Mouse (Mus musculus): ENCODE measurements around the gene Mef2a. TPM values are rescaled to one million over a fixed set of nuclear protein-coding genes. Genes with fewer than 3 reads are reported as not detected.

Mef2a gene
- polyA plus RNA-seq, 1 experiment from 2014 or later, result 24.1 TPM

- ATAC-seq (ENCODE audit: low FRiP score) (no peak), DNase-seq (ENCODE audit: low spot score, missing footprints) (no peak)
- no peaks in the 10 kb centered on the region for H3K36me3 ChIP-seq (ENCODE audit: control insufficient read depth, insufficient read depth, low read length)
- no peaks in the 10 kb centered on the region for H3K9me3 ChIP-seq (ENCODE audit: control insufficient read depth, low read length)
- H3K27ac ChIP-seq (ENCODE audit: low read depth, low read length), result no peak overlapping the region
- 2% methylated on average over 4 of the region's 4 CpGs for WGBS
- no peaks in the 10 kb centered on the region for H3K4me1 ChIP-seq (ENCODE audit: control insufficient read depth, insufficient read depth, low read length)
- H3K4me3 ChIP-seq (ENCODE audit: low read depth, low read length), result no peak overlapping the region
- H3K27me3 ChIP-seq (ENCODE audit: control insufficient read depth, insufficient read depth, low read length), result no peaks in the 10 kb centered on the region
- no peak overlapping the region for H3K9ac ChIP-seq (ENCODE audit: low read length)
- no peak overlapping the region for H3K4me2 ChIP-seq
These were observed 188.9 kb downstream of the Mef2a start for GRCm38 (mm10) chr7:67183786-67184185.

Other genes starting within 250 kb of the Mef2a start
- gene Lysmd4, start 150.3 kb downstream of the Mef2a start, polyA plus RNA-seq (2014; fragmentation: Nextera tagmentation; extraction: Ambion mirVana), result 12.5 and 12.7 TPM in 2 replicates